Mouse (Mus musculus): Measurements from ENCODE around the gene Fam78a.
"Not testable (repeated sequence)": the region's sequence is repeated elsewhere in the genome, so short reads cannot be mapped to it uniquely, and the experiment has no call there.

The Fam78a gene

GRCm38 (mm10) chr2:32064913-32065312 lies 19.7 kb downstream of the Fam78a start:
- DNase-seq = no peak

GRCm38 (mm10) chr2:32063451-32064151 lies 21.1 kb downstream of the Fam78a start:
- no peak for DNase-seq

GRCm38 (mm10) chr2:32062626-32063410 lies 21.8 kb downstream of the Fam78a start:
- DNase-seq = no peak

GRCm38 (mm10) chr2:32061722-32062505 lies 22.7 kb downstream of the Fam78a start:
- DNase-seq = no peak

- no peak for DNase-seq
Measured at GRCm38 (mm10) chr2:32061189-32061588, 23.5 kb downstream of the Fam78a start.

GRCm38 (mm10) chr2:32060228-32060805 lies 24.3 kb downstream of the Fam78a start:
- DNase-seq = no peak

- DNase-seq = no peak
Measured at GRCm38 (mm10) chr2:32059613-32060012, 25.0 kb downstream of the Fam78a start.

GRCm38 (mm10) chr2:32058716-32059115 lies 25.9 kb downstream of the Fam78a start:
- DNase-seq = no peak

GRCm38 (mm10) chr2:32058241-32058640 lies 26.4 kb downstream of the Fam78a start:
- no peak for DNase-seq

- DNase-seq = no peak
Measured at GRCm38 (mm10) chr2:32057794-32058193, 26.9 kb downstream of the Fam78a start.

- no peak for DNase-seq
Measured at GRCm38 (mm10) chr2:32057360-32057759, 27.3 kb downstream of the Fam78a start.

- no peak for DNase-seq
Measured at GRCm38 (mm10) chr2:32056524-32056923, 28.1 kb downstream of the Fam78a start.

GRCm38 (mm10) chr2:32055357-32055965 lies 29.2 kb downstream of the Fam78a start:
- peak; percentile 41 for DNase-seq

GRCm38 (mm10) chr2:32052418-32052817 lies 32.2 kb downstream of the Fam78a start:
- DNase-seq = no peak

GRCm38 (mm10) chr2:32051791-32052190 lies 32.9 kb downstream of the Fam78a start:
- DNase-seq = no peak

GRCm38 (mm10) chr2:32047323-32047722 lies 37.3 kb downstream of the Fam78a start:
- no peak for DNase-seq

GRCm38 (mm10) chr2:32046009-32046408 lies 38.6 kb downstream of the Fam78a start:
- DNase-seq = no peak

GRCm38 (mm10) chr2:32045375-32045774 lies 39.3 kb downstream of the Fam78a start:
- DNase-seq = no peak

- no peak for DNase-seq
Measured at GRCm38 (mm10) chr2:32043836-32044235, 40.8 kb downstream of the Fam78a start.

- no peak for DNase-seq
Measured at GRCm38 (mm10) chr2:32041087-32041486, 43.6 kb downstream of the Fam78a start.

- not testable (repeated sequence) for DNase-seq
Measured at GRCm38 (mm10) chr2:32040646-32041045, 44.0 kb downstream of the Fam78a start.

GRCm38 (mm10) chr2:32038661-32039081 lies 46.0 kb downstream of the Fam78a start:
- DNase-seq = no peak
